Mouse (Mus musculus) MEL (cell line): Measurements from ENCODE around the gene Carnmt1. TPM values are rescaled to one million over a fixed set of nuclear protein-coding genes. Genes with fewer than 3 reads are reported as not detected.
A peak's percentile ranks its signal among the peaks of the same experiment; 100 is the strongest.

ENCODE experiments used
- DNase-seq: peaks from one replicate; pipeline ENCODE4 v3.0.0; 2011; ENCODE audit warnings: low read depth, low spot score
- H3K27ac ChIP-seq: 2 replicates; pipeline ENCODE4 v1.5.1; 2012; ENCODE audit warnings: low read depth, mild to moderate bottlenecking, control low read depth, low read length, moderate library complexity; ENCODE audit not compliant: control insufficient read depth
- H3K27me3 ChIP-seq, 2 experiments: fragments of 150-350 bp in 1 of 2; sonication (generic) in 1 of 2; 2 replicates each; pipeline ENCODE4 v1.6.1; 2012; ENCODE audit warnings: low read length in 2 of 2, mild to moderate bottlenecking in 2 of 2, improper control_type of control experiment in 1 of 2, moderate library complexity in 1 of 2; ENCODE audit not compliant: insufficient read depth in 2 of 2, control insufficient read depth in 1 of 2
- H3K36me3 ChIP-seq, 2 experiments: 2 replicates each; pipeline ENCODE4 v1.6.1; 2012 to 2014; ENCODE audit warnings: low read length in 2 of 2, improper control_type of control experiment in 1 of 2, inconsistent platforms in 1 of 2, mild to moderate bottlenecking in 1 of 2; ENCODE audit not compliant: insufficient read depth in 2 of 2, control insufficient read depth in 1 of 2
- H3K4me1 ChIP-seq, 2 experiments: fragments of 150-350 bp in 1 of 2; sonication (generic) in 1 of 2; 2 replicates each; pipeline ENCODE4 v1.6.1; 2012; ENCODE audit warnings: low read length in 2 of 2, improper control_type of control experiment in 1 of 2, mild to moderate bottlenecking in 1 of 2; ENCODE audit not compliant: insufficient read depth in 2 of 2, control insufficient read depth in 1 of 2
- H3K4me3 ChIP-seq, 2 experiments: fragments of 150-350 bp in 1 of 2; sonication (generic) in 1 of 2; 2 replicates each; pipeline ENCODE4 v1.5.1; 2012; ENCODE audit warnings: low read depth in 2 of 2, low read length in 2 of 2, mild to moderate bottlenecking in 2 of 2, moderate library complexity in 2 of 2, control low read depth in 1 of 2, improper control_type of control experiment in 1 of 2; ENCODE audit not compliant: control insufficient read depth in 1 of 2, insufficient read depth in 1 of 2
- H3K79me2 ChIP-seq: 2 replicates; pipeline ENCODE4 v1.6.1; 2012; ENCODE audit warnings: mild to moderate bottlenecking, low read length, moderate library complexity; ENCODE audit not compliant: control insufficient read depth, poor library complexity, insufficient read depth
- H3K9ac ChIP-seq: 2 replicates; pipeline ENCODE4 v1.6.1; 2012; ENCODE audit warnings: low read depth, mild to moderate bottlenecking, control low read depth, low read length, moderate library complexity; ENCODE audit not compliant: control insufficient read depth, poor library complexity, severe bottlenecking
- H3K9me3 ChIP-seq: fragments of 150-350 bp; sonication (generic); replicated peaks from 2 replicates; pipeline ENCODE4 v1.6.1; 2012; ENCODE audit warnings: mild to moderate bottlenecking, low read length, improper control_type of control experiment, moderate library complexity; ENCODE audit not compliant: insufficient read depth
- BHLHE40 ChIP-seq: IDR thresholded peaks from 2 replicates; pipeline ENCODE4 v1.6.1; 2012; ENCODE audit warnings: low read depth, mild to moderate bottlenecking, inconsistent platforms, low read length, improper control_type of control experiment, borderline replicate concordance
- CHD1 ChIP-seq: IDR thresholded peaks from 2 replicates; pipeline ENCODE4 v1.6.1; 2012; ENCODE audit warnings: low read depth, mild to moderate bottlenecking, inconsistent platforms, low read length, improper control_type of control experiment
- E2F4 ChIP-seq: IDR thresholded peaks from 2 replicates; pipeline ENCODE4 v1.6.1; 2011; ENCODE audit warnings: low read depth, low read length, improper control_type of control experiment, borderline replicate concordance
- EP300 ChIP-seq, 2 experiments: IDR thresholded peaks; 2 replicates each; pipeline ENCODE4 v1.6.1; 2011; ENCODE audit warnings: improper control_type of control experiment in 2 of 2, low read length in 2 of 2, low read depth in 1 of 2, mild to moderate bottlenecking in 1 of 2
- ETS1 ChIP-seq: IDR thresholded peaks from 2 replicates; pipeline ENCODE4 v1.6.1; 2012; ENCODE audit warnings: low read depth, mild to moderate bottlenecking, inconsistent platforms, low read length, improper control_type of control experiment, moderate library complexity
- GABPA ChIP-seq: IDR thresholded peaks from 2 replicates; pipeline ENCODE4 v1.6.1; 2012; ENCODE audit warnings: low read depth, mild to moderate bottlenecking, inconsistent platforms, low read length, improper control_type of control experiment, moderate library complexity
- GATA1 ChIP-seq: IDR thresholded peaks from 2 replicates; pipeline ENCODE4 v1.6.1; 2011; ENCODE audit warnings: low read depth, low read length, improper control_type of control experiment
- KAT2A ChIP-seq: conservative IDR thresholded peaks from 2 replicates; pipeline ENCODE4 v1.6.1; 2012; ENCODE audit warnings: low read depth, low read length, improper control_type of control experiment, inconsistent platforms
- MAFK ChIP-seq: IDR thresholded peaks from 2 replicates; pipeline ENCODE4 v1.6.1; 2011; ENCODE audit warnings: low read depth, mild to moderate bottlenecking, low read length, improper control_type of control experiment, borderline replicate concordance
- MAX ChIP-seq: IDR thresholded peaks from 2 replicates; pipeline ENCODE4 v1.6.1; 2011; ENCODE audit warnings: low read length, improper control_type of control experiment
- MAZ ChIP-seq: IDR thresholded peaks from 2 replicates; pipeline ENCODE4 v1.6.1; 2012; ENCODE audit warnings: low read depth, mild to moderate bottlenecking, inconsistent platforms, low read length, improper control_type of control experiment
- MEF2A ChIP-seq: IDR thresholded peaks from 2 replicates; pipeline ENCODE4 v1.6.1; 2014; ENCODE audit warnings: low read depth, mild to moderate bottlenecking, inconsistent platforms, low read length, improper control_type of control experiment; ENCODE audit not compliant: poor library complexity, insufficient replicate concordance, severe bottlenecking; ENCODE audit errors: extremely low read depth
- MXI1 ChIP-seq: IDR thresholded peaks from 2 replicates; pipeline ENCODE4 v1.6.1; 2011; ENCODE audit warnings: mild to moderate bottlenecking, low read depth, low read length, improper control_type of control experiment
- MYB ChIP-seq: IDR thresholded peaks from 2 replicates; pipeline ENCODE4 v1.6.1; 2011; ENCODE audit warnings: mild to moderate bottlenecking, low read depth, low read length, improper control_type of control experiment
- NRF1 ChIP-seq: IDR thresholded peaks from 2 replicates; pipeline ENCODE4 v1.6.1; 2014; ENCODE audit warnings: low read depth, mild to moderate bottlenecking, inconsistent platforms, low read length, improper control_type of control experiment, moderate library complexity; ENCODE audit not compliant: poor library complexity, insufficient read depth, severe bottlenecking
- POLR2AphosphoS5 ChIP-seq: IDR thresholded peaks from 2 replicates; pipeline ENCODE4 v1.6.1; 2012; ENCODE audit warnings: low read depth, borderline replicate concordance, mild to moderate bottlenecking, inconsistent platforms, low read length, moderate library complexity, mixed read lengths
- RAD21 ChIP-seq: IDR thresholded peaks from 2 replicates; pipeline ENCODE4 v1.6.1; 2011; ENCODE audit warnings: mild to moderate bottlenecking, low read depth, low read length, improper control_type of control experiment
- SMC3 ChIP-seq: IDR thresholded peaks from 2 replicates; pipeline ENCODE4 v1.6.1; 2011; ENCODE audit warnings: low read depth, low read length, improper control_type of control experiment
- TAL1 ChIP-seq: IDR thresholded peaks from 2 replicates; pipeline ENCODE4 v1.6.1; 2012; ENCODE audit warnings: mild to moderate bottlenecking, inconsistent platforms, low read length, moderate library complexity, mixed read lengths
- TBP ChIP-seq: IDR thresholded peaks from 2 replicates; pipeline ENCODE4 v1.8.0; 2011; ENCODE audit warnings: low read depth, low read length, improper control_type of control experiment
- TCF12 ChIP-seq: IDR thresholded peaks from 2 replicates; pipeline ENCODE4 v1.6.1; 2014; ENCODE audit warnings: low read depth, mild to moderate bottlenecking, inconsistent platforms, low read length, improper control_type of control experiment, moderate library complexity
- UBTF ChIP-seq: IDR thresholded peaks from 2 replicates; pipeline ENCODE4 v1.6.1; 2012; ENCODE audit warnings: low read depth, mild to moderate bottlenecking, inconsistent platforms, low read length, improper control_type of control experiment, moderate library complexity, borderline replicate concordance; ENCODE audit not compliant: insufficient read depth
- ZC3H11A ChIP-seq: IDR thresholded peaks from 2 replicates; pipeline ENCODE4 v1.6.1; 2012; ENCODE audit warnings: low read depth, mild to moderate bottlenecking, inconsistent platforms, low read length, improper control_type of control experiment
- ZNF384 ChIP-seq: IDR thresholded peaks from 2 replicates; pipeline ENCODE4 v1.6.1; 2012; ENCODE audit warnings: low read depth, mild to moderate bottlenecking, inconsistent platforms, low read length, improper control_type of control experiment
- polyA plus RNA-seq, 2 experiments: library from polyadenylated mRNA; stranded (reverse) in 1 of 2; unstranded in 1 of 2; fragments of >175 nt in 1 of 2; fragments of >200 nt in 1 of 2; gene quantifications; 2 replicates each; pipeline versions ENCODE4 v1.2.1 to v1.2.4; 2012; ENCODE audit warnings: low replicate concordance in 2 of 2, low read depth in 1 of 2; ENCODE audit not compliant: insufficient read length in 2 of 2, insufficient read depth in 1 of 2, missing spikeins in 1 of 2
- total RNA-seq: library from RNA; depleted of rRNA; stranded (reverse); fragments of 300-350 nt; gene quantifications from 2 replicates; pipeline ENCODE4 v1.2.3, GENCODE M21; 2012

The Carnmt1 gene
- total and polyA plus RNA-seq, 3 experiments: 15.4 to 23.3 TPM; not detected in 1

DNA sequence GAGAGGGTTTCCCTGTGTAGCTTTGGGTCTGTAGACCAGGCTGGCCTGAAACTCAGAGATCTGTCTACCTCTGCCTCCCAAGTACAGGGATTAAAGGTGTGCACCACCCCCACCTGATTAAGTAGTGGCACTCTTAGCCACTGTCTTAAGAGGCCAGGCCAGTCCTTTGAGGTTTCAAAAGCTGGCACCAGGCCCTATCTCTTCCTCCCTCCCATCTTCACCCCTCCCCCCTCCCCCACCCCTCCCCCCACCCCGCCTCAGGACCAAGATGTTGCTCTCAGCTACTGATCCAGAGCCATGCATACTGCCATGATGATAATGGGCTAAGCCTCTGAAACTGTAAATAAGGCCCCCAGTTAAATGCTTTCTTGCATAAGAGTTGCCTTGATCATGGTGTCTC, 11.2 kb upstream of the Carnmt1 start:
- Histone ChIP-seq H3K27me3 (no peaks in the 10 kb centered on the region), H3K9me3 (no peaks in the 10 kb centered on the region), H3K9ac (no peak overlapping the region)
- TF ChIP-seq GATA1 (no peak), TBP (no peak), KAT2A (no peak), ZC3H11A (no peak), MAX (no peak)
- TF ChIP-seq, all 39 proteins: peak for 0
- Histone ChIP-seq H3K4me3 (no peak overlapping the region), H3K4me1 (peaks cover 0 to 5% of the 10 kb centered on the region in 2 experiments; a peak in 2 of 4 replicates), H3K27ac (no peak overlapping the region), H3K36me3 (peaks cover 0 to 7% of the 10 kb centered on the region in 2 experiments; a peak in 2 of 4 replicates), H3K79me2 (peaks cover 2% of the 10 kb centered on the region; the same call in 1 of the 2 replicates)
- no peak for DNase-seq

DNA sequence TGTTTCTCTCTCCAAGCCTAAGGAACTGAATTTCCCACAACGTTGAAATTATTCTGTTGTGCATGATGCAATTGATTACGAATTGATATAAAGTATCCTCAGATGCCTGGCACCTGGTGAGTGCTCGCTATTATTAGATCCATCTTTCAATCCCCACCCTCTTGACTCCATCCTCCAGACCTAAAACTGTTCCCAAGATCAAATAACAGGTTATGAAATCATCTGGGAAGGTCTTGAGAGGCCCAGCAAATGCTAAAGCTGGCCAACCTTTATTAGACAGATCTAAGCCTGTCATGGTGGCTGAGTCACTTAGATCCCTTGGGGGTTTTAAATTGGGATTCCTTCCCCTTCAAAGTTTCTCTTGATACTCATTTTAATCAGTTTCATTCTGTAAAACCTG, 10.1 kb upstream of the Carnmt1 start:
- Histone ChIP-seq H3K9ac (no peak overlapping the region), H3K27me3 (no peaks in the 10 kb centered on the region), H3K9me3 (no peaks in the 10 kb centered on the region), H3K4me1 (peaks cover 0 to 8% of the 10 kb centered on the region in 2 experiments; a peak in 2 of 4 replicates), H3K36me3 (peaks cover 0 to 13% of the 10 kb centered on the region in 2 experiments; a peak in 2 of 4 replicates), H3K4me3 (no peak overlapping the region), H3K79me2 (peaks cover 2% of the 10 kb centered on the region; the same call in 1 of the 2 replicates), H3K27ac (no peak overlapping the region)
- no peak for DNase-seq
- TF ChIP-seq MEF2A (no peak), ETS1 (no peak), TCF12 (no peak), MYB (no peak), SMC3 (no peak), RAD21 (no peak)

DNA sequence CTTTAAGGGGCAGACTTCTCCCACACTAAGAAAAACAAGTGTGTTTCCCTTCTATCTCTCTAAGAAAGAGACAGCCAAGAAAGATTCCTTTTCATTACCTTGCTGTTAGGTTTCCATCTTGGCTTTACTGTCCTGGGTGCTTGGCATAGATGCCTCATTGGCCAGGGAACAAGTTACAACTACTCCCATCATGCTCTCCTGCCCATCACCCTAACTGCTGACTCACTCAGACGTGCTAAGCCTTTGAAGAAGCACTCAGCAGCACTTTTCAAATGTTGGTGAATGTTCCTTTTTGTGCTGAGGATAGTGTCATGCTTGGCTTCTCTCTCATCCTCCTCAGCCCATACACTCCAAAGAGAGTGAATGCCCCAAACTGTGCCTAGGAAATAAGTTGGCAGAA, 8.9 kb upstream of the Carnmt1 start:
- Histone ChIP-seq H3K4me1 (peaks cover 0 to 8% of the 10 kb centered on the region in 2 experiments; a peak in 2 of 4 replicates), H3K79me2 (peaks cover 2% of the 10 kb centered on the region; the same call in 1 of the 2 replicates), H3K27ac (no peak overlapping the region), H3K36me3 (peaks cover 0 to 13% of the 10 kb centered on the region in 2 experiments; a peak in 2 of 4 replicates), H3K9me3 (no peaks in the 10 kb centered on the region), H3K27me3 (no peaks in the 10 kb centered on the region), H3K4me3 (no peak overlapping the region), H3K9ac (no peak overlapping the region)
- TF ChIP-seq ZNF384 (no peak), GATA1 (no peak), NRF1 (no peak), E2F4 (no peak), MAZ (no peak), MXI1 (no peak), POLR2AphosphoS5 (no peak), CHD1 (no peak), GABPA (no peak), MYB (no peak), TAL1 (no peak), EP300 (IDR thresholded peaks at IDR 0.05; ENCODE audit: low read depth in 1 of 2, low read length in 2 of 2) (no peak), BHLHE40 (no peak), UBTF (no peak), MAFK (no peak)
- DNase-seq: peak; percentile 45
